Mouse (Mus musculus) neural tube, embryonic 10.5 days (tissue): ENCODE measurements around the gene Aspscr1.
"Not testable (repeated sequence)": the region's sequence is repeated elsewhere in the genome, so short reads cannot be mapped to it uniquely, and the experiment has no call there.

Experiments used
- DNase-seq: peaks from one replicate; pipeline ENCODE4 v3.0.0-alpha.2; 2017; ENCODE audit warnings: low spot score; ENCODE audit errors: extremely low spot score

Aspscr1 gene

DNA sequence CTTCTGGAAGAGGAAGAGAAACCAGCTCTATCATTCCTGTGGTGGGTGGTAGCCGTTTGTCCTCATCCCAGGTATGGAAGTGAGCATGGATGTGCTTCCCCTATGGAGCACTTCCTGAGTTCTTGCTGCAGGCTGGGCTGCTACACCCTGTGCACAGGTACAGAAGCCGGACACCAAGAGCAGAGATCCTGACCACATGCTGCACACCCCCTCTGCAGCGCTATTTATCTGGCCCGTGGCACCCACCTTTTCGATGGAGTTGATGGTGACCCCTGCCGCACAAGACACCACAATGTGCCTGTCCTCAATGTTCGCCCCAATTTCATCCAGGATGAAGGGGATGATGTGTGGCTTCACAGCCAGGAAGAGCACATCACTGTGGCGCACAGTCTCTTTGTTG, 30.9 kb upstream of the Aspscr1 start:
- DNase-seq, result no peak

- no peak for DNase-seq
Measured at GRCm38 (mm10) chr11:120642939-120643600, 29.7 kb upstream of the Aspscr1 start.

DNA sequence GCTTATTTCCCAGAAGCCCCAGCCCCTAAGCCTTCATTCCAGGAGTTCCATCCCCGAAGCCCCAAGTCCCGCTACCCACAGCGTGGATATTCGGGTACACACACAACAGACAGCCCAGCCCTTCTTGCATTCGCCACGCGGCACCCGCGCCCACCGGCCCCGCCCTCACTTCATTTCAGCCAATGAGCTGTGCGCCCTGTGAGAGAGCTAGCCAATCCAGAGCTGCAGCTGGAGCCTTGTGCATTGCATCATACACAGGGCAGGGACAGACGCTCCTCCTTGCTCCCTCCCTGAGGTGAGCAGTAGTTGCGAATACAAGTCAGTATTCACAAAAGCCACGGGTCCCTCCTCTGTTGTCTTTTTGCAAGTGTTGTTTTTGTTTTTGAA, 29.2 kb upstream of the Aspscr1 start, which contains the start of gene Pycr1:
TSS of gene Pycr1 (minus strand) at position 169 of the 387 bp plus-strand sequence.
- DNase-seq, result peak; percentile 96

DNA sequence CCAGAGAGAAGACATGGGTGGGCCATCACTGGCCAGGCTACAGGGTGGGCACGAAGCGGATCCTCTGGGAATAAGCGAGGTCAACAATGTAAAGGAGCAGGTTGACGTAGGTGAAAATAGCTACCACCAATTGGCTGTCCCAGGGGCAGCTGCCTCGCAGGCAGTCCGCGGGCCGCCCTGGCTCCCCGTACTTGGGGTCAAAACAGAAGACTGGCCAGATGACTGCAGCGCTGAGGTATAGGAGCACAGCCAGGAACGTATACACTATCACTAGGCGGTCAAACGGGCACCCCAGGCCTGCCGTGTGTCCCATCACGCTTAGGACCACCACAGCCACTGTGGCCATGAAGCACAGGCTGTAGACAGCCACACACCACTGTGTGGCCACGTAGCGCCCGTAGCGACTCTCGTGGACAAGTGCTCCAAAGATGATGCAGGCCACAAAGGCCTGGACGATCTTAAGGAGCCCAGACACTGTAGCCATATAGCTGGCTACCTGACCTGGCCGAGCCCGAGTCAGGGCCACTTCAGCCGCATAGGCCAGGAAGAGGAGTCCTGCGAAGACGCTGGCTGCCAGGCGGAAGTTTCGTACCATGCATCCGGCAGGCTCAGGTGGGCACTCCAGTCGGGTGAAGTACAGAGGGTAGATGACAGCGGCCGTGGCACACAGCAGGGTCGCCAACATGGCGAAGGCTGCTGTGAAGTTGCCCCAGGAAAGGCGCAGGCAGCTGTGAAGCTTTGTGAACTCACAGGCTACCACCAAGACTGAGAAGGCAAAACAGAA, 25.5 kb upstream of the Aspscr1 start:
- DNase-seq, result no peak

- peak; percentile 55 for DNase-seq
Measured at GRCm38 (mm10) chr11:120648001-120648476, 24.7 kb upstream of the Aspscr1 start, which contains the start of gene Myadml2. Gene Myadml2, minus strand, starts transcription at chr11:120648158.

- no peak for DNase-seq
Measured at GRCm38 (mm10) chr11:120651872-120652271, 20.9 kb upstream of the Aspscr1 start.

GRCm38 (mm10) chr11:120654741-120655140, 18.0 kb upstream of the Aspscr1 start:
- DNase-seq, result no peak

DNA sequence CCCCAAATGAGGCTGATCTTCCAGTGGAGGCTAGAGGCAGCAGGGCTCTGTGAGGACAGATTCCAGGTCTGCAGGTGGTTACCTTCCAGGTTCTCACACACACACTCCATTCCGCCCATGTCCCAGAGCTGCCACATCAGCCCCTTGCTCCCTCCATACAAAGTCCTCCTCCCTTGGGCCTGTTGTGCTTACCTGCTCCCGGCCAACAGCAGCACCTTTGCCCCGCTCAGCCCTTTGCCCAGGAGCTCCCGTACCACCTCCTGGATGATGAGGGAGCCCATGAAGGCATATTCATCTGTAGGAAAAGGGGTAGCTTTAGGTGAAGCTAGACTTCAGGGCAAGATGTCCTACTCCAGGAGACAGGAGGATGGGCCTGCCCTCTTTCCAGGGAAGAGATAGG, 15.5 kb upstream of the Aspscr1 start:
- DNase-seq, result no peak

GRCm38 (mm10) chr11:120658876-120659410, 13.8 kb upstream of the Aspscr1 start:
- DNase-seq, result peak; percentile 82

GRCm38 (mm10) chr11:120659509-120660300, 13.1 kb upstream of the Aspscr1 start:
- peak; percentile 57 for DNase-seq

DNA sequence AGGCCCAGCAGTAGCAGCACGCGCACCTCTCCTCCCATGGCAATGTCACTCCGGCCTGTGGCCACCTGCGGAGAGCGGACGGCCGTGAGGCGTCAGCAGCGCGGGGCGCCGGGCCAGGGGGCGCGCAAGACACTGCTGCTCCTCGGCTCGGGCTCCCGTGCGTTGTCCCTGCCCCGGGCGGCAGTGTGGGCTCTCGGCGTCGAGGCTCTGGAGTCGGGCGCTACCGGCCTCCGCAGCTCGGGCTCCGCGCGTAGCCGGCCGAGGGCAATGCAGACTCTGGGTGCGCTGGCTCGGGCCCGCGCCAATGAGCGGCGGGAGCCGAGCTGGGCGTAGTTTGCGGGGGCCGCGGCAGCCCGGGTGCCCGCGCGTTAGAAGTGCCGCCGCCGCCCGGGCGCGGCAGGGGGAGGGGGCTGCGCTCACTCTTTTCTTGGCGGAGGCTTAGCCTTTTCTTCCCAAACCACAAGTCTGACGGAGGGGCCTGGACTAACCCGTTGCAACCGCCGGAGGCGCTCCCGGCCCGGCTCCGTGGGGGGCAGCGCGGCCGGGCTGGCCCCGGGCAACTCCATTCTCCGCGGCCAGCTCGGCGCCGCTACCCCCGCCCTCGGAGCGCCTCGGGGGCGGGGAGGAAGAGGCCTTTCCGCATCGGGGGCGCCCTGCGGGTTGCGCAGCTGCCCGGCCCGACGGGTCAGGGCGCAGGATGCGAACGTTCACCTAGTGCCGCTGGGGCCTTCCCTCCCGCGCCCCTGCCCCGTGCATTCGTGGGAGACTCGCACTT, 12.3 kb upstream of the Aspscr1 start:
- peak; percentile 61 for DNase-seq

- DNase-seq, result peak; percentile 54
Measured at GRCm38 (mm10) chr11:120661076-120661460, 11.7 kb upstream of the Aspscr1 start, which contains the start of gene Notum. Gene Notum, minus strand, starts transcription at chr11:120661175.

DNA sequence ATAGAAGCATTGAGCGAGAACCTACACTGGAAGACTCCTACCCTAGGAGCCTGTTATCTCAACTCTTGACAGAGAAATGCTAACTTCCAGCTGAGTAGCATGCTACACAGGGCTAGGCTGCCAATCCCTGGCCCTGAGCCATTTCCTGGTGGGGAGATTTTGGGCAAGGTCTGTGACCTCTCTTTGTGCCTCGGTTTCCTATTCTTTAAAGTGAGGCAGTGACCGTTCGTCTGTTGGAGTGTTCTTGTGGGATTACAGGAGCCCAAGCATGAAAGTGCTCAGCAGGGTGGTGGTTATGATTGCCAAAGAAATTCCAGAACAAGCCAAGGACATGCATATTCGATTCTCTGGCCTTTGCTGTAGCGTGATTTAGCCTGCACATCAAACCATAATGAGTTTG, 10.0 kb upstream of the Aspscr1 start:
- no peak for DNase-seq

- no peak for DNase-seq
Measured at GRCm38 (mm10) chr11:120663714-120664113, 9.1 kb upstream of the Aspscr1 start.

DNA sequence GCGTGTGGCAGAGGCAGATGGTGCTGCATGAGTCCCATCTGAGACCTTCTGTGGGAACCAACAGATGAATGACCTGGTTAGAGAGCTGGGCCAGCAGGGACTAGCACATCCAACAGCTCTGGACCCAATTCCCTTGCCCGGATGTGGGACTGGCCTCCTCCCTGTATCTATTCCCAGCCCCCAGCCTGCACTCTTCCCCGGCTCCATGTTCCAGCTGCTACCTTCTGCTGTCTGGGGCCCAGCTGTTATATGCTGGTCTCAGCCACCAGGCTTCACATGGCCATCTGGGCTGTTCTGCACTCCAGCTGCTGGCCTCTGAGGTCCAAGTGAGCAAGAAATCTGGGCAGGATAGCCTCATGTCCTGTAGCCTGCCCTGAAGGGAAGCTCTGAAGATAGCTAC, 7.4 kb upstream of the Aspscr1 start:
- DNase-seq, result no peak

- DNase-seq, result no peak
Measured at GRCm38 (mm10) chr11:120666617-120667016, 6.2 kb upstream of the Aspscr1 start.

DNA sequence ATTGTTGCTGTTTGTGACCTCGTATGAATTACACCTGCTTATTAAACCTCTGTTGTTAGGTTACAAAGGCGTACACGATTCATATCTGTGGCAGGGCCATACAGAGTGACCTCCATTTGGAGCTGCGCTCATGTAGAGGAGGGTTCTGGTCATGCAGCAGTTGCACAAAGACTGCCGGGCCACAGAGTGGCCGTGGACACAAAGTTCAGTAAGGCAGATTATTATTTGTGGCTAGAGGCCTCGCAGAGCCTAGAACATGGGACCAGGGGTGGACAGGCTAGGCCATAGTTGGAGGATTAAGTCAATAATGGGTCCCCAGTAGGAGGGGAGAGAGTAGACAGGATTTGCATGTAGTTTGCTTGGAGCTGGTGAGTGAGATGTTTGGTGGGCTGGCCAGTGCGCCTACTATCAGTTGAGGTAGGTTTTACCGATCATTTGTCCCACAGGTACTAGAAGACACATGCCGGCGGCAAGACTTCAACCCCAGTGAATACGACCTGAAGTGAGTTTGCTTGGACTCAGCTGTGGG, 885 bp downstream of the Aspscr1 start:
- no peak for DNase-seq

- not testable (repeated sequence) for DNase-seq
Measured at GRCm38 (mm10) chr11:120675875-120676274, 3.1 kb downstream of the Aspscr1 start.

DNA sequence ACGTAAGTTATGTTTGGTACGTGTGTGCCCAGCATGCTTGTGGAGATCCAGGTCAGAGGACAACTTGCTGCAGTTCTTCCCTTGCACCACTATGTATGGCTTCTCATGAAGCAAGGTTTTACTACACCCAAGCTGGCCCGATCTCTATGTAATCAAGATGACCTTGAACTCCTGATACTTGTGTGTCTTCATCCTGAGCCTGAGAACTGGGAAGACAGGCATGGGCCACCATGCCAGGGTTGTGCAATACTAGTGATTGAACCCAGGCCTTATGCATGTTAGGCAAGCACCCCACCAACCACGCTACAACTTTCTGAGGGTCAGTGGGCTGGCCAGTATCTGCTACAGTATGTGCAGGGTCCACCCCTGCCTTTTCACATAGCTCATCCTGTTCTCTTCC, 4.2 kb downstream of the Aspscr1 start:
- DNase-seq, result no peak

GRCm38 (mm10) chr11:120679909-120680308, 7.1 kb downstream of the Aspscr1 start:
- no peak for DNase-seq
